Mouse (Mus musculus): ENCODE results near the gene Galc. TPM values are rescaled to one million over a fixed set of nuclear protein-coding genes. Genes with fewer than 3 reads are reported as not detected.
"Not testable (repeated sequence)": the region's sequence is repeated elsewhere in the genome, so short reads cannot be mapped to it uniquely, and the experiment has no call there.

Galc gene
- polyA plus RNA-seq, 1 experiment from 2014 or later: 6.2 TPM

DNA sequence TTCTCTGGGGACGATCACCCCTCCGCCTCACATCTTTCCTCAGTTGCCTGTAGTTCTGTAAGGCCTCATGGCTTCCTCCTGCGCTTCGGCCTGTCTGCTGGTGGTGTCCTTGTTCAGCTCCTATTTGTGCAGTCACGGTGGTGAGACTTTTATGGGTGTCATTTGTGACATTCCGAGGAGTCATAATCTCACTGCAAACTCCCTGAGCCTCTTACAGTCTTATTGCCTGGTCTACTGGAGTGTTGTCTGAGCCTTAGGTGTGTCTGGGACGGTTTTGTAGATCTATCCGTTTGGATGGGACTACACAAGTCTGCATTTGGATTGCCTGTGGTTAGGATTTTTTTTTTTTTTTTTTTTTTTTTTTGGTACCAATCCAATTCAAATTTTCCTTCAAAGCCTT, 8.9 kb downstream of the Galc start:
- 89% methylated on average over 8 of the region's 8 CpGs for WGBS
- Histone ChIP-seq H3K27me3 (replicated peaks) (no peaks in the 10 kb centered on the region), H3K4me2 (no peak overlapping the region), H3K27ac (replicated peaks) (no peak overlapping the region), H3K4me3 (no peak overlapping the region), H3K9me3 (no peaks in the 10 kb centered on the region), H3K9ac (no peak overlapping the region), H3K4me1 (no peaks in the 10 kb centered on the region), H3K36me3 (peaks cover 37% of the 10 kb centered on the region)
- no peak for ATAC-seq (ENCODE audit: extremely low read depth, insufficient number of reproducible peaks, low FRiP score, low TSS enrichment)

- Histone ChIP-seq H3K27me3 (replicated peaks) (no peaks in the 10 kb centered on the region), H3K9me3 (no peaks in the 10 kb centered on the region), H3K27ac (replicated peaks) (no peak overlapping the region), H3K9ac (no peak overlapping the region), H3K36me3 (peaks cover 44% of the 10 kb centered on the region), H3K4me1 (no peaks in the 10 kb centered on the region), H3K4me2 (no peak overlapping the region), H3K4me3 (no peak overlapping the region)
- WGBS: 73% methylated on average over 3 of the region's 3 CpGs
- no peak for ATAC-seq (ENCODE audit: extremely low read depth, insufficient number of reproducible peaks, low FRiP score, low TSS enrichment)
These were observed 9.6 kb downstream of the Galc start for GRCm38 (mm10) chr12:98249671-98250070.

DNA sequence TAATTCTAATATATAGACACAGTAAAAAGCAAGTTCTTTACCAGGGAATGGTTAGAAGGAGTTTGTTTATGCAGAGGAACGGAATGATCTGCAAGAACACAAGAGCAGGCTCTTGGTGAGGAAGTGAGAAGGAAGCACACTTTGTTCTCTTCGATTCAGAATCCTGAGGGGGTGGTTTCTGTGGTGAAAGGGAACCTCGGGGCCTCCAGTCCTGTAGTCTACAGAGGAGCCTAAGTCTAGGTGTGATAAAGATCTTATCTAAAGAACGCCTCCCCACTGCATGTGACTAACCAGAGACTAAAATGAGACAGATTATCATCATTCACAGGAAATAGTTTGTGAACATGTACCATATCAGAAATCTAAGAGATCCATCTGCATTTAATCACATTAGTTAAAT, 12.4 kb downstream of the Galc start:
- no peak for ATAC-seq (ENCODE audit: extremely low read depth, insufficient number of reproducible peaks, low FRiP score, low TSS enrichment)
- no peaks in the 10 kb centered on the region for H3K4me1 ChIP-seq
- WGBS: 40% methylated on average over 4 of the region's 4 CpGs
- H3K36me3 ChIP-seq: peaks cover 30% of the 10 kb centered on the region
- no peaks in the 10 kb centered on the region for H3K27me3 ChIP-seq (replicated peaks)
- H3K9ac ChIP-seq: no peak overlapping the region
- H3K9me3 ChIP-seq: no peaks in the 10 kb centered on the region
- no peak overlapping the region for H3K4me2 ChIP-seq
- H3K4me3 ChIP-seq: no peak overlapping the region
- H3K27ac ChIP-seq (replicated peaks): no peak overlapping the region

DNA sequence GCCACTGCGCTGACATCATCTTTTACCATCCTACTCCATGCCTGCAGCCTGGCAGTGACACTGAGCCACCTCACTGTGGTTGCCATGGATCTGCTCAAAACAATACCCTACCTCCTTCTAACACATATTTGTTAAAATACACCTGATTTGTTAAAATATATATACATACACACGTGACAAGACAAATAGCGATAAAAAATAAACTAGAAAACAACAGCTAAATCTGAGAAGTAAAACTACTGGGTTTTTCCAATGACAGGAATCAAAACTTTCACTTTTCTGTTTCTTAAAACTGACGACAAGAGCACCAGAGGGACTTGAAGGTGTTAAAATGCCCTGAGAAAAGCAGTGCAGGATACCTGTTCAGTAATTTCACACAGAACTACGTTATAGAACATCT, 14.4 kb downstream of the Galc start:
- H3K9me3 ChIP-seq: no peaks in the 10 kb centered on the region
- H3K27ac ChIP-seq (replicated peaks): no peak overlapping the region
- WGBS: 85% methylated on average over 5 of the region's 5 CpGs
- H3K9ac ChIP-seq: no peak overlapping the region
- no peaks in the 10 kb centered on the region for H3K4me1 ChIP-seq
- ATAC-seq (ENCODE audit: extremely low read depth, insufficient number of reproducible peaks, low FRiP score, low TSS enrichment): no peak
- no peak overlapping the region for H3K4me2 ChIP-seq
- H3K4me3 ChIP-seq: no peak overlapping the region
- H3K27me3 ChIP-seq (replicated peaks): no peaks in the 10 kb centered on the region
- H3K36me3 ChIP-seq: peaks cover 18% of the 10 kb centered on the region

GRCm38 (mm10) chr12:98244161-98244560, 15.1 kb downstream of the Galc start:
- no peaks in the 10 kb centered on the region for H3K4me1 ChIP-seq
- H3K4me2 ChIP-seq: no peak overlapping the region
- peaks cover 18% of the 10 kb centered on the region for H3K36me3 ChIP-seq
- H3K27ac ChIP-seq (replicated peaks): no peak overlapping the region
- H3K9ac ChIP-seq: no peak overlapping the region
- no peak overlapping the region for H3K4me3 ChIP-seq
- H3K27me3 ChIP-seq (replicated peaks): no peaks in the 10 kb centered on the region
- no peaks in the 10 kb centered on the region for H3K9me3 ChIP-seq
- no peak for ATAC-seq (ENCODE audit: extremely low read depth, insufficient number of reproducible peaks, low FRiP score, low TSS enrichment)
- WGBS: 71% methylated on average over 4 of the region's 4 CpGs

- not testable (repeated sequence) for H3K36me3 ChIP-seq; ATAC-seq (ENCODE audit: extremely low read depth, insufficient number of reproducible peaks, low FRiP score, low TSS enrichment); H3K27me3 ChIP-seq (replicated peaks); H3K4me2 ChIP-seq; H3K27ac ChIP-seq (replicated peaks); H3K9ac ChIP-seq; H3K4me1 ChIP-seq; H3K9me3 ChIP-seq; H3K4me3 ChIP-seq
- 68% methylated on average over 6 of the region's 6 CpGs for WGBS
These were observed 20.8 kb downstream of the Galc start for GRCm38 (mm10) chr12:98238478-98238877.

- Histone ChIP-seq H3K27me3 (replicated peaks) (no peaks in the 10 kb centered on the region), H3K9me3 (no peaks in the 10 kb centered on the region), H3K4me1 (no peaks in the 10 kb centered on the region), H3K27ac (replicated peaks) (no peak overlapping the region), H3K36me3 (peaks cover 26% of the 10 kb centered on the region), H3K4me2 (no peak overlapping the region), H3K4me3 (no peak overlapping the region), H3K9ac (no peak overlapping the region)
- ATAC-seq (ENCODE audit: extremely low read depth, insufficient number of reproducible peaks, low FRiP score, low TSS enrichment): no peak
- 83% methylated on average over 2 of the region's 2 CpGs for WGBS
These were observed 32.2 kb downstream of the Galc start for GRCm38 (mm10) chr12:98227037-98227436.

DNA sequence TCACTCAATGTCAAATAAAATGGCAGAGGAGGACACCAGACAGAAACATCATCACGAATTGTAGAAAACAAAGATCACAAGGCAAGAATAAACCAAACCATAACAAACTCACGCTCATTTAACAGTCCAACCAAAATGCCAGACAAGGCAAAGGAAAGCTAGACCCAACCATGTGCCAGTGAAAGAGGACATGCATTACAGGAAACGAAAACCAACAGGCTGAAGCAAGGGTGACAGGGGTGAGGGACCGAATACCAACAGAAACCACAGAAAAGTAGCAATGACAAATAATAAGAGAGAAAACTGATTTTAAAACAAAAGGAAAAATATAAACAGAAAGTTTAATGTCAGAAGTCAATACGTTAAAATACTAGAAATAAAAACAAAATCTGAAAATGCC, 36.0 kb downstream of the Galc start:
- H3K9me3 ChIP-seq: no peaks in the 10 kb centered on the region
- no peak overlapping the region for H3K9ac ChIP-seq
- no peaks in the 10 kb centered on the region for H3K27me3 ChIP-seq (replicated peaks)
- no peak overlapping the region for H3K4me3 ChIP-seq
- no peak for ATAC-seq (ENCODE audit: extremely low read depth, insufficient number of reproducible peaks, low FRiP score, low TSS enrichment)
- no peak overlapping the region for H3K4me2 ChIP-seq
- no peaks in the 10 kb centered on the region for H3K4me1 ChIP-seq
- no peak overlapping the region for H3K27ac ChIP-seq (replicated peaks)
- peaks cover 22% of the 10 kb centered on the region for H3K36me3 ChIP-seq
- 81% methylated on average over 5 of the region's 5 CpGs for WGBS

DNA sequence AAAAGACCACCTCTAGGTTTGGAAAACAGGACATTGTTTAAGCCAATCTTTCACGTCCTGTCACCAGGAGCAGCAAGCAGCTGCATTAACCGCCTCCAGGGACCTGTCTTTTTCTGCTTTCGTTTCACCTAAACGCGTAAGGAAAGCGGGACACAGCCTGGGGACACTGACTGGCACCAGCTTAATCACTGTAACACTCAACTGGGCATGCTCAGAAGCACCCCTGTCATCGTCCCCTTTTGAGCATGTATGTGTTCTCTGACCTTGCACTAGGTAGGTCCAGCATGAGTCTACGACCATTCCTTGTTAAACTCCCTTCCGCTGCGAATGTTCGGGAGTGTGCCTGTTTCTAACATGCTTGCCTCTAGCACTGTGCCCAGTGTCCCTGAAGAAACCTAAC, 42.8 kb downstream of the Galc start:
- 56% methylated on average over 11 of the region's 11 CpGs for WGBS
- Histone ChIP-seq H3K27me3 (replicated peaks) (no peaks in the 10 kb centered on the region), H3K36me3 (peaks cover 3% of the 10 kb centered on the region; the same call in 1 of the 2 replicates), H3K9me3 (no peaks in the 10 kb centered on the region), H3K4me1 (peaks cover 21% of the 10 kb centered on the region), H3K9ac (no peak overlapping the region), H3K4me3 (no peak overlapping the region), H3K4me2 (0 out of 2 replicates have a peak overlapping the region, but pooled peaks have one; percentile 21), H3K27ac (replicated peaks) (no peak overlapping the region)
- no peak for ATAC-seq (ENCODE audit: extremely low read depth, insufficient number of reproducible peaks, low FRiP score, low TSS enrichment)

DNA sequence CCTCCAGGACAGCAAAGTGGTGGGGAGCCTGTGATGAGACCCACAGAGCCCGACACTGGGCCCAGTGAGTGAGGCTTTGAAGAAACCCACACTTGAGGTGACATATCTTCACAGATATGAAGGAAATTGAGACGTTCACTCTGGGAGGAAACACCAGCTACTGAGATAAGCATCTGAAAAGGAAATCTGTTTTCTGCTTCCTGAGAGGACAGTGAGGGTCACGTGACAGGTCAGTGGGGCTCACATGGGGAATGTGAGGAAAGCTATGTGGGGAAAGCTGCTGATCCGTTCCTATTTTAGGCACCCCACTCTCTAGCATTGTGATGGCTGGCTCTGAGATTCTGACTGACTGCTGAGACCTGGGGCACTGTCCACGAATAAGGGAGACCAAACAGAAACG, 43.7 kb downstream of the Galc start:
- Histone ChIP-seq H3K27me3 (replicated peaks) (no peaks in the 10 kb centered on the region), H3K4me1 (peaks cover 21% of the 10 kb centered on the region), H3K4me3 (no peak overlapping the region), H3K27ac (replicated peaks) (peak overlapping the region; percentile 67), H3K9me3 (no peaks in the 10 kb centered on the region), H3K4me2 (peak overlapping the region; percentile 34), H3K36me3 (peaks cover 3% of the 10 kb centered on the region; the same call in 1 of the 2 replicates), H3K9ac (0 out of 2 replicates have a peak overlapping the region, but pooled peaks have one; percentile 21)
- ATAC-seq (ENCODE audit: extremely low read depth, insufficient number of reproducible peaks, low FRiP score, low TSS enrichment): no peak
- WGBS: 7% methylated on average over 6 of the region's 6 CpGs

DNA sequence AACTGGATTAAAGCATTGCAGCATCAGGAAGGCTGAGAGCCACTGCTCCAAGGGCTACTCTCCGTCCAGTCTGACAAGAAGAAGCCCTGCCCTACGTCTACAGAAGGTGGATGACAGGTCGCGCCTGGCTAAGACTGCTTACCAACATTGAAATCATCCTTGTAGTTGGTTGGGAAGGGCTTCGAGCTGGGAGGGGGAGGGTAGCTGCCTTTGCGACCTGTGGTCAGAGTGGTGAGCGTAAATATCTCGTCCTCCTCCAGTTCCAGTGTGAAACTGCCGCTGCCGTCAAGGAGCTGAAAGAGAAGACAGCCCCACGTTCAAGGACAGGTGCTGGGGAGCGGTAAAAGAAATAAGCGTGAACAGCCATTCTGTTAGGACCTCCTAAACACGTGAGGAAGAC, 45.1 kb downstream of the Galc start:
- Histone ChIP-seq H3K9me3 (no peaks in the 10 kb centered on the region), H3K9ac (no peak overlapping the region), H3K4me3 (no peak overlapping the region), H3K4me1 (peaks cover 21% of the 10 kb centered on the region), H3K27ac (replicated peaks) (no peak overlapping the region), H3K4me2 (no peak overlapping the region), H3K36me3 (peaks cover 15% of the 10 kb centered on the region), H3K27me3 (replicated peaks) (no peaks in the 10 kb centered on the region)
- 45% methylated on average over 14 of the region's 14 CpGs for WGBS
- ATAC-seq (ENCODE audit: extremely low read depth, insufficient number of reproducible peaks, low FRiP score, low TSS enrichment): no peak

DNA sequence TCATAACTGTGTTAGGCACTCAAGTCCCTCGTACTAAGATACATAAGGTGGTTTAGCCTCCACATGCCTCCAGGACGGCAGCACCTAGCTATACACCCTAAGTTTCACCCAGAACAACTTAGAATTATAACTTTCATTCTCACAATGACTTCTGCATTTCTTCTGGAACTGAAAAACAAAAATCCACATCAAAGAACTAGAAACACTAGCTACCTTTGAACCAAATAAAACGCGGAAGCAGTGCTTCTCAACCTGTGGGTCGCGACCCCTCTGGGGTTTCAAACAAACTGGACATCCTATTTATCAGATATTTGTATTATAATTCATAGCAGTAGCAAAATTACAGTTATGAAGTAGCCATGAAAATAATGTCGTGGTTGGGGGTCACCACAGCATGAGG, 45.5 kb downstream of the Galc start:
- Histone ChIP-seq H3K36me3 (peaks cover 16% of the 10 kb centered on the region), H3K4me1 (peaks cover 21% of the 10 kb centered on the region), H3K9me3 (no peaks in the 10 kb centered on the region), H3K4me3 (no peak overlapping the region), H3K4me2 (no peak overlapping the region), H3K9ac (no peak overlapping the region), H3K27me3 (replicated peaks) (no peaks in the 10 kb centered on the region), H3K27ac (replicated peaks) (no peak overlapping the region)
- ATAC-seq (ENCODE audit: extremely low read depth, insufficient number of reproducible peaks, low FRiP score, low TSS enrichment): no peak
- 80% methylated on average over 7 of the region's 7 CpGs for WGBS

Data from heart, embryonic 13.5 days (tissue).